Mouse (Mus musculus) layer of hippocampus, adult 18-20 months (tissue): Measurements from ENCODE around the gene Gm5269. TPM values are rescaled to one million over a fixed set of nuclear protein-coding genes. Genes with fewer than 3 reads are reported as not detected.

Experiments used
- DNase-seq, 2 experiments: peaks; one replicate each; pipeline ENCODE4 v3.0.0; 2022; ENCODE audit warnings: low spot score in 2 of 2
- total RNA-seq, 2 experiments: library from RNA; stranded (reverse); gene quantifications; 2 replicates each; pipeline ENCODE4 v1.2.3; 2021

Gene Gm5269
- total RNA-seq, 2 experiments from 2014 or later: not detected

DNA sequence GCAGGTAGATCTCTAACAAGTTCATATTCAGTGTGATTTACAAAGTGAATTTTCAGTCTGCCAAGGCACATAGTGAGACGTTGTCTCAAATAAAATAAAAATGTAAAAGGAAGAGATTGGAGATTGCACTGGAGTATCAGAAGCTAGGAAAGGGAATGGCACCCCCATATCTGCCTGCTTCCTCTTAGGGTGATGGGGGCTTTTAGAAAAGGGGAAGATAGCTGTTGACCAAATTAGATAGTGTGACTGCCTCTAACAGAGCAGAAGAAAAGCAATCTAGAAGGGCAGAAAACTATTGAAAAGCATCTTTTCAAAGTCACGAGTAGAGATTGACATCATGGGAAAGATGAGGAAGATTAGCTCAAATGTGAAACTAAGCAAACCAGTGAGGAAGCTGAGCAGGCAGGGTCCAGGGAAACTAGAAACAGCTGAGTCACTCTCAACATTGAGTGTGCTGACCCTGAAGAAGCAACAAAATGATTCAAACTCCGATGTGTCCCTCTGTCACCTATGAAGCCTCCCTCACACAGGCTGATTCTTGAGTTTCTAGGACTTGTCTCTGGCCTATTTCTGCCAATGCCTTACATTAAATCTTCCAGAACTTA lies 8.7 kb downstream of the Gm5269 start:
- no peak for DNase-seq

DNA sequence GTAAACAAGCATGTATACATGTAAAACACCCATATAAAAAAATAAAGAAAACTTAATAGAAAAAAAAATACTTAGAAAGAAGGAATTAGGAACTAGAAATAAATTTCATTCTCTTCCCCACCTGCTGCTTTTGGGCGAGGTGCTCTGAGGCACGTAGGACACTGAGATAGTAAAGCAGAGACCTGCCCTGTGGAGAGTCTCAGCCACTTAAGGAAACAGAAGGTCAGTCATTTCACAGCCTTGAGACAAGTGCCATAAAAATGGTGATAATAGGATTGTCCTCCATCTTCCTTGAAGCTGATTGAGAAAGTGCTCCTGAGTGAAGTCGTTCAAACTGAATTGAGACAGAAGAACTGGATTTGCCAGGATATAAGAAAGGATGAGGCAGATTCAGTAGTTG lies 12.6 kb downstream of the Gm5269 start:
- DNase-seq: no peak

DNA sequence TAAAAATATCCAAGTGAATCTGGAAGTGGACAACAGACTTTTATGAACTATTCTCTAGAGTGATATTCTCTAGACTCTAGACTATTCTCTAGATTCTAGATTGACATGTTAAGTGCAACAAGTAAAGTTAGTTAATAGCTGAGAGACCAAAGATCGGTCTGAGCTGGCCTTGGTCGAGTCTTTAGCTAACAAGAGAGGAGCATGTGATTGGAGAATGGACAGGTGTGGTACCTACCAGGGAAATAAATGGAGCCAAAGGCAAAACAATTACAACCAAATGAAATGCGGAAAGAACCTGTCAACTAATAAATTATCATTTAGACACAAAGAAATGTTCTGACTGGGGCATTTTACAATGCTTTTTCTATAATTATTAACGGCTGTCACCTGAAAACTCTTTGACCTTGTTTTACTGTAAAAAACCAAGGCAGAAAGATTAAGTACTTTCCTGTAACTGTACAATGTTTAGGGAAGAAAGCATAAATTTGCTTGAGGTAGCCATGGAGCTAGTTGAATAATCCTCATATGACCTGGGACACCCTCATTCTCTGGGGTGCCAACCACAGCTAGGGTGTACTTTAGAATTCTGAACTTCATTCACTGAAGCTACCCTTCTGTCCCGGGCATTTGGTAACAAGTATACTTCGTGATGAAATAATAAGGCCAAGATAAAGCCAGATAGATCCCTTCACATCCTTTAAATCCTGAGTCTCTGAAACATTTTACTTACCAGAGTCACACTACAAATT lies 13.4 kb downstream of the Gm5269 start:
- DNase-seq: no peak

DNA sequence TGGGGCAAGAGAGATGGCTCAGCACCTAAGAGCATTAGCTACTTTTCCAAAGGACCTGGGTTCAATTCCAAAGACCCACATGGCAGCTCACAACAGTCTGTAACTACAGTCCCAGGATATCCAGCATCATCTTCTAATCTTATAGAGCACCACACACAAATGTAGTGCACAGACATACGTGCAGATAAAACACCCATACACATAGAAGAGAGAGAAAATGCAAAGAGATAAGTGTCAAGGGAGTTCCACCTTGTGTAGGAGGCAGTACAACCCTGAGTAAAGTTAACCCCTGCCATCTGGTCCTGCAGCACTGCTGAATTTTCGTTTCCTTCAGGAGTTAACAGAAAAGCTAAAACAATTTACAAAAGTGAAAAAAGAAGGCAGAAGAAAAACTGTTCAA lies 14.4 kb downstream of the Gm5269 start:
- DNase-seq: no peak

DNA sequence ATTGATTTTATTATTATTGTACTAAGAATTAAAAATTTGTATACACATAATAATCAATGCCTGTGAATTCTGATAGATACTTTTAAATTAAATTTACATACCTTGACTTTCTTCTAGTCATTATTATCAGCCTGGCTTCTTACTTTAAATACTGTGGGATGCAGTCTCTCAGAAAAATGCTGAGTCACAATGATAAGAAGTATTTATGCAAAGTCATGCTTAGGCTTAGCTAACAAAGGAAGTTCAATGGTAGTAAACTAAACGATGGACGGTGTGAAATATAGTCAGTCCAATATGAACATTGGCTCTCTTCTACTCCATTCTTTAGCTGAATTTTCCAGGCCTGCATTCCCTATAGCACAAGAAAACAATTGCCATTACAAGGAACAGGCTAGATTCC lies 16.8 kb downstream of the Gm5269 start:
- no peak for DNase-seq

DNA sequence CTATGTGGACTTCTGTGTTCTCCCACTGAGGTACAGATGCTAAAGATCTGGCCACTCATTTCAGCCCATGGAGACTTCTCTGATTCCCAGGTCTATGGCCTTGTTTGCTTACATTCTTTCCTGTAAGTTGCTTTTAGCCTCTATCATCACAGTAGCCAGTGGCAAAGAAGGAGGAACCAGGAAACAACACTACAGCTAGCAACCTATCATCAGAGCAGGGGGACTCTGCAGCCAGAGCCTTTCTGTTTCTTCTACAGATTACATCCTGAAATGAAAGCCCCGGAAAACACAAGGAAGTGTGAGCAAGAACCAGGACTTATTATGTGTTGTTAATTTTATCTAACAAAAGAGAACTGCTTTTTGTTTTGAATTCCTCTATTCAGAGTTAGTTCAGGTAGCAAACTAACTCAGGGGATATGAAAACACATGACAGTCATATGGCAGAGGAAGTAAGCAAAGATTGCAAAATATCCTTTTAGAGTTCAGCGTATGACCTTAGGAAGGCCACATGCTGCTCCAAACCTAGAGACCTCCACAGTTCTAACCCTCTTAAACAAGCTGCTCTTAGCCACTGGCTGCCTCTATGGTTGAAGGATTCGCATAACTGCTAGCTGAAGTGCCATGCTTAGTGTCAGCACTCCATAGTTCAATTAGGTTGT lies 21.5 kb downstream of the Gm5269 start:
- no peak for DNase-seq

DNA sequence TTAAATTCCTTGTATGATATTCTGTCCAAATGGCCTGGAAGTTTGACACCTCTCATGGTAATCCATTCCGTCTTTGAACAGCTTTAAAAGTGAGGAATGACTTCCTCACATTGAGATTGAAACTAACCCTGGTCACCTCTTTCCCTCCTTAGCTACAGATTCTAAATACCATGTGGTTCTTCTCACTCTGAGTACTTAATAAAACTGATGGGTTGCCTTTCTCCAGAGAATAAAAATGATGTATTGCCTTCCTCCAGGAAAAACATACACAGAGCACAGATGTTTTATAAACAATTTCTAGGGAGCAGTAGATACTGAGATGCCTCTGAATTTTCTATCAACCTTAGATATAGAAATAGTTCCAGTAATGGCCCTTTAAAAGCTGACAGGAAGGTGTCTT lies 22.0 kb downstream of the Gm5269 start:
- no peak for DNase-seq

DNA sequence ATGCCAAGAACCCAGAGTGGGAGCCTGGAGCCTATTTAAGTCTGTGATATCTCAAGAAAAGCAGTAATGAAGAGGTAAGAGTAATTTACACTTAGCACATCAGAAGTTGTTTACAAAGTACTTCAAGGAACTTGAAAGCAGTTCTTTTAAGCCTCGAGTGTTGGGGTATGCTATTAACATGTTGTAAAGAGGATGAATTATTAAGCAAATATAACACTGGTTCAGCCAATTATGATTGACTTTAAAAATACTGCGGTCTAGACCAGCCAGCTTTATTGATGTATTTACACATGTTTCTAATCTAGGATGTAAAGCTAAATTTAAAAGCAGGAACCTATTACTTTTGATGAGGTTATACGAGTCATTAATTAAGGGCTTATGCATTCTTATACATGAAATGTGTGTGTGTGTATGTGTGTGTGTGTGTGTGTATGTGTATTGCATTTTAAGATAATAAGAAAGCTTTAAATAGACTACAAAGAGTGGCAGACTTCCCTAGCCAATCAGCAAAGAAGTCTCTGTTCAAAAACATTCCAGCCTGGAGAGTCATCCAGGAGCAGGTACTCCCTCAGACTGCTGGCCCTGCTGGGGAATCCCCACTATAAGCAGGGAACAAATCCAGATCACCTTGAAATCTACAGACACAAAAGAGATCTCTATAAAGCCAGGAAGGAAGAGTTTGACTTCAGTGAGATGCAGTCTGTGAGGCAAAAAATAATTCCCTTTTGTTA lies 23.6 kb downstream of the Gm5269 start:
- DNase-seq: no peak

DNA sequence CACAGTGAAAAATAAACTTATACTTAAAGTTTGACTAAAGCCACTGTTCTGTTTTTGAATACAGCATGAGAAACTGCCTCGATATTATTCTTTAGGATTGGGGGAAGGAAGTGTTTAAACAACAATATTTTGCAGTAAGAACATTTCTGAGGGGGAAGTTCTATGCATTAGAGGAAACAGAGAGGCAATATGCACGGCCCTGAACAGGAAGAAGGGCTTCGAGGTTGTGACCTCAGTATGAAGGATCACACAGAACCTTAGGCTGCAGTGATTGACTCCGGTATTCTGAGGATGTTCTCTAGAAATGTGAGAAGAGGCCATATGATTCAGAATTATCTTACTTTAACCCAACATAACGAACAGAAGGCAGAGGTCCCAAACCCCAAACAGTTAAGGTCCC lies 24.3 kb downstream of the Gm5269 start:
- DNase-seq: no peak

DNA sequence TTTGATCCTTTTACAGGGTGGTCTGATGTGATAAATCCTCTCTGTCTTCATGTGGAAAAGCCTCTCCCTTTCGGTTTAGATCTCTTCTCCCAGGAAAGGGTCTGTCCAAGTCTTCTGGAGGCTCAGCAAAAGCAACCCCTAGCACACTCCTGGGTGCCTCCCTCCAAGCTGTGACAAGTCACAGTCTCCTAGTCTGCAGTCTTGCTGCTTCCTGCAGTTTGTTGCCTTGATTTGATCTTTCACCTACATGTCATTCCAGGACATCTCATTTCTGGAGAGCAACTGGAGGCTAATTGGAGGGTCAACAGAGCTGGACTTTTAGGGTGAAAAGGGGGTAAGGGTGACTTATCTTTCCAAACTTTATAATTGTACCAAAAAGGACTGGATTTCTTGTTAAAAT lies 24.8 kb downstream of the Gm5269 start:
- DNase-seq: no peak

DNA sequence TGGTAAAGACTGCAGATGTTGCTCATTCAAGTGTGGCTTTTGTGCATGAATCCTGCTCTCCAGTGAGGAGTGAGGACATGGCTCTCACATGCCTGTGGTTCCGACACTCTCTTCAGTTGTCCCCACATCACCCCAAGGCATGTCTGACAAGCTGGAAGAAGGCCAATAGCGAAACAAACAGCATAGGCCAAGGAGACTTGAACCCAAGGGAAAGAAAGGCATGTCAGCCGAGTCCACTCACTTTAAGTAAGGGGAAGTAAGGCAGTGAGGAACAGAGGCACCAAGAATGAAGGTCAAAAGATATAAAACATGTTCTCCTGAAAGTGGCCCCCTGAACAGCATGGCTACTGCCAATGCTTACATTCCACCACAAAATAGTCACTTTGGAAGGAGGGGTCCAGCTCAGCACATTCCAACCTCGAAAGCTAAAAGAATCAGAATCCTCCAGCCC lies 25.5 kb downstream of the Gm5269 start:
- no peak for DNase-seq

DNA sequence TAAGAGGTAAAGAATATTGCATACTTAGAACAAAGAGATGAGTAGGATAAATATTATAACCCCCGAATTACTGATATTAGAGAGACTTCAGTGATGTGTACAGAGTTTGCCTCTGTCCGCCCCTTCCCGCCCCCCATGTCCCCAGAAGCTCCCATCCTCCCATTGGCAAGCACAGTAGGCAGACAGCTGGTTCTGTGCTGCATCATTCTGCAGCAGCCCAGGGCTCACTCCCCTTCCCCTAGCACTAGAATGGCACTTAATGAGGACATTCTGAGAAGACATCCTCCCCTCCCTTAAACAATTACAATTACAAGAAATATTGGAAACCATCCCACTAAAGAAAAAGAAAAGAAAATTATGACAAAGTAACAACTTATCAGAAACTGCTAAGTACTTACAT lies 26.4 kb downstream of the Gm5269 start:
- no peak for DNase-seq

DNA sequence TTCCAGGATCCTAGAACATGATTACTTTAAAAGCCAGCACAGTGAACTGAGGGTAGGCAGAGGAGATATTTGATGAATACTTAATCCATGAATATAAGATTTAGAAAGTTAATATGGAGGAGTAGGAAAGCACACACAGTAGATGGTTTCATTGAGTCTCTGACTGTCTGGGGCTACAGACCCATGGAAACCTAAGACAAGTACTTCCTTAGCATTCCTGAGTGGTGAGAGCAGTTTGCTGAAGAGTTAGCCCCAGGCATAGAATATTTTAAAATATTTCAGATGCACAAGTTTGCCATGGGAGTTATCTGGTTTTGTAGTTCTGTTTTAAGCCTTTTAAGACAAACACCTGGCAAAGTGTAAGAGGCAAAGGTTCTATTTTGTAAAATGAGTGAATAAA lies 28.9 kb downstream of the Gm5269 start:
- DNase-seq: no peak

DNA sequence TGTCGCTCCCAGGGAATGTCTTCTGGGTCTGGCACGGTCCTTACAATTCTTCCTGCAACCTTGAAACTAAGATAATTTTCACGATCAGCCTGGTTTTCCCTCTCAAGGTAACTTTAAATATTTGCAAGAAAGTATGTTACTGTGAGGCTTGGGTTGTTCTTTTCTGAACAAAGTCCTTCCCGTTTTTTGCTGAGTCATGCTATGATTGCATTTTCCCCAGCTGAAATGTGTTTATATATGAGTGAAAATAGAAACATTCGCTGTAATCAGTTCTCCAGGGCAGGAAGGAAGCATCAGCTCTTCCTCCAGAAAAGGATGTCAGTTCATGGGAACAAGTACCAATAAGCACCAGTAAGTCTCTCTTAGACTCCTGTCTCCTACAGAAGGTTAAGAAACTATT lies 29.7 kb downstream of the Gm5269 start:
- no peak for DNase-seq

DNA sequence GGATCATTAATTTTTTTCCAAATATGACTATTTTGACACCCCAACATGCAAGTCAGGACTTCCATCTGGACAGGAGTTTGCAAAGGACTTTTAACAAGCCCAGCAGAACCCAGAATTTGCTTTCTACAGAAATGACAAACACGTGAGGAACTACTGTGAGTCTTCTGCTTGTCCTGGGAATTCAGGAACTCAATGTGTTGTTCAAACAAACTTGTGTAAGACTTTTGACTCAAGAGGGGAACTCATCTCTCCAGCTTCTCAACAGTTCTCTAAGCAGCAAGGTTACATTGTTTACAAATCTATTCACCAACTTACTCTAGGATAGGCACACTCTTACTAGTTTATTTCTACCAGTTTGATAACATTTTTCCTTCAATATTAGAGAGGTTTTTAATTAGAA lies 32.0 kb downstream of the Gm5269 start:
- no peak for DNase-seq

DNA sequence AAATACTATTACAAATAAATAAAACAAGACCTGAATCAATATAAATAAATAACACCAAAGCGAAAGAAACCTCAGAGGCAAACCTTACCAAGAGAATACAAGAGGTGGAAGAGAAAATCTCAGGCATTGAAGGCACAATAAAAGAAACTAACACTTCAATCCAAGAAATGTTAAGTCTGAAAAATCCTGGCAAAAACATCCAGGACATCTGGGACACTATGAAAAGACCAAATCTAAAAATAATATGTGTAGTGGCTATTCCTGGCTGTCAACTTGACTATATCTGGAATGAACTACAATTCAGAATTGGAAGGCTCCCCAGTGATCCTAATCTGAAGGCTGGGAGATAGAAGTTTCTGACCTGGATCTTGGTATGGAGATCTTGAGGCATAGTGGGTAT lies 44.6 kb downstream of the Gm5269 start:
- no peak for DNase-seq

Other genes with a start within 250 kb of the Gm5269 start
- gene Wdr75, start 95.1 kb downstream of the Gm5269 start, total RNA-seq: 10 to 100 TPM; 29.7 to 38.2 TPM
- gene Slc40a1, start 36.2 kb upstream of the Gm5269 start, total RNA-seq: 1 to 10 TPM; 7.1 to 8.5 TPM
- 1 to 10 TPM; 1.3 to 2.6 TPM for gene Dnah7b, start 176.0 kb upstream of the Gm5269 start, total RNA-seq